Mouse (Mus musculus) myocyte (in vitro differentiated cells): Measurements from ENCODE around the gene Zfp324. TPM values are rescaled to one million over a fixed set of nuclear protein-coding genes. Genes with fewer than 3 reads are reported as not detected.
"Not testable (repeated sequence)": the region's sequence is repeated elsewhere in the genome, so short reads cannot be mapped to it uniquely, and the experiment has no call there.

Source experiments
- H3K27me3 ChIP-seq: one replicate; pipeline ENCODE4 v1.6.1; 2011; ENCODE audit not compliant: control insufficient read depth, insufficient read depth, insufficient read length
- H3K36me3 ChIP-seq: one replicate; pipeline ENCODE4 v1.6.1; 2011; ENCODE audit not compliant: control insufficient read depth, insufficient read depth
- H3K4me2 ChIP-seq: one replicate; pipeline ENCODE4 v1.6.1; 2011; ENCODE audit warnings: low read depth, control low read depth
- H3K4me3 ChIP-seq: one replicate; pipeline ENCODE4 v1.5.1; 2011; ENCODE audit warnings: mild to moderate bottlenecking, control low read depth, moderate library complexity
- H3K79me2 ChIP-seq: one replicate; pipeline ENCODE4 v1.6.1; 2011; ENCODE audit not compliant: control insufficient read depth, insufficient read depth
- H3ac ChIP-seq: one replicate; pipeline ENCODE4 v1.6.1; 2011; ENCODE audit not compliant: control insufficient read depth, insufficient read length
- CEBPB ChIP-seq: IDR thresholded peaks from 2 replicates; pipeline ENCODE4 v1.6.1; 2011; ENCODE audit warnings: mild to moderate bottlenecking, moderate library complexity; ENCODE audit not compliant: poor library complexity, insufficient read depth, severe bottlenecking
- E2F4 ChIP-seq: IDR thresholded peaks from one replicate; pipeline ENCODE4 v1.6.1; 2011; ENCODE audit warnings: mild to moderate bottlenecking, control low read depth, moderate library complexity; ENCODE audit not compliant: insufficient read depth
- MAX ChIP-seq: IDR thresholded peaks from one replicate; pipeline ENCODE4 v1.6.1; 2011; ENCODE audit warnings: low read depth, mild to moderate bottlenecking, control low read depth
- MYOD1 ChIP-seq, 3 experiments: IDR thresholded peaks; one replicate each; pipeline ENCODE4 v1.6.1; 2011; ENCODE audit warnings: control low read depth in 2 of 3, low read depth in 2 of 3, mild to moderate bottlenecking in 2 of 3, moderate library complexity in 1 of 3; ENCODE audit not compliant: insufficient read length in 2 of 3, control insufficient read depth in 1 of 3
- MYOG ChIP-seq, 3 experiments: IDR thresholded peaks; one replicate each; pipeline ENCODE4 v1.6.1; 2011; ENCODE audit warnings: control low read depth in 2 of 3, low read depth in 2 of 3, mild to moderate bottlenecking in 2 of 3; ENCODE audit not compliant: insufficient read length in 2 of 3, control insufficient read depth in 1 of 3, insufficient read depth in 1 of 3
- POLR2A ChIP-seq: IDR thresholded peaks from one replicate; pipeline ENCODE4 v1.6.1; 2011; ENCODE audit warnings: low read depth, mild to moderate bottlenecking, control low read depth, moderate library complexity; ENCODE audit not compliant: insufficient read length
- POLR2AphosphoS2 ChIP-seq: IDR thresholded peaks from one replicate; pipeline ENCODE4 v1.6.1; 2011; ENCODE audit warnings: low read depth, control low read depth; ENCODE audit not compliant: insufficient read length
- REST ChIP-seq: IDR thresholded peaks from one replicate; pipeline ENCODE4 v1.6.1; 2011; ENCODE audit warnings: mild to moderate bottlenecking, control low read depth, moderate library complexity; ENCODE audit not compliant: insufficient read depth, insufficient read length
- SRF ChIP-seq: IDR thresholded peaks from one replicate; pipeline ENCODE4 v1.6.1; 2011; ENCODE audit warnings: low read depth; ENCODE audit not compliant: control insufficient read depth, insufficient read length
- TCF12 ChIP-seq: IDR thresholded peaks from one replicate; pipeline ENCODE4 v1.6.1; 2011; ENCODE audit warnings: mild to moderate bottlenecking, control low read depth; ENCODE audit not compliant: poor library complexity, insufficient read depth, severe bottlenecking
- TCF3 ChIP-seq: IDR thresholded peaks from one replicate; pipeline ENCODE4 v1.6.1; 2011; ENCODE audit warnings: low read depth, control low read depth; ENCODE audit not compliant: insufficient read length
- USF1 ChIP-seq: IDR thresholded peaks from one replicate; pipeline ENCODE4 v1.6.1; 2011; ENCODE audit warnings: low read depth, mild to moderate bottlenecking, control low read depth, moderate library complexity
- polyA plus RNA-seq: library from polyadenylated mRNA; unstranded; fragments of >200 nt; fragmentation: generic; extraction: Trizol; gene quantifications from one replicate; pipeline ENCODE4 v1.2.1, GENCODE M21; 2012; ENCODE audit warnings: missing spikeins

The Zfp324 gene
- 1.9 TPM for polyA plus RNA-seq

DNA sequence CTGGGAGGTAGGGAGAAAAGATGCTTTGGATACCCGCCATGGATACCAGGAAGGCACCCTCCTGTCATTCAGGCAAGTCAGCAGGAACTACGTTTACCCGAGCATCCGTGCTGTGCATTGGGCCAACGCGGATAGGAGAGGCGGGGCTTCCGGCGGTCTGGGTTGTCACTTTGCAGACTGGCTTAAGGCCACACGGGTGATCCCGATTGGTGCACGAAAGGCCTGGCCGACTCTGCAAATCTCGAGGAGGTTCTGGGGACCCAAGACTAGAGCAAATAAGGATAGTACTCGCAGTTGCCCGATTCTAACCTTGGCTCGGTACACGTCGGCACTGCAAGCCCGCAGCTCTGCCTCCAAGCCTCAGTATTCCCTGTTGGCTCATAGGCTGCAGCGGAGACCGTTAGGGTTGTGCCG is at the start of gene Zfp324:
TSS of gene Zfp324 (plus strand) at position 161 of the 414 bp plus-strand sequence.
- Histone ChIP-seq H3K79me2 (peaks cover 5% of the 10 kb centered on the region), H3K27me3 (no peaks in the 10 kb centered on the region), H3ac (peak within 1 kb of the TSS; percentile 9), H3K4me3 (peak within 1 kb of the TSS; percentile 88), H3K36me3 (no peaks in the 10 kb centered on the region), H3K4me2 (peak within 1 kb of the TSS; percentile 96)
- TF ChIP-seq POLR2AphosphoS2 (peak; percentile 69), POLR2A (peak; percentile 75), USF1 (no peak)

- H3K4me2 ChIP-seq: peak overlapping the region; percentile 45
- H3K27me3 ChIP-seq: not testable (repeated sequence)
- peaks cover 22% of the 10 kb centered on the region for H3K79me2 ChIP-seq
Measured at GRCm38 (mm10) chr7:12920495-12920894, 45.1 kb upstream of the Zfp324 start.

GRCm38 (mm10) chr7:12921318-12921704 is 44.3 kb upstream of the Zfp324 start:
- H3K79me2 ChIP-seq: peaks cover 22% of the 10 kb centered on the region
- peaks cover 29% of the 10 kb centered on the region for H3K36me3 ChIP-seq
- H3K4me2 ChIP-seq: peak overlapping the region; percentile 81
- H3ac ChIP-seq: peak overlapping the region; percentile 53
- no peaks in the 10 kb centered on the region for H3K27me3 ChIP-seq
- no peak for TF ChIP-seq MYOD1 (IDR thresholded peaks at IDR 0.05; ENCODE audit: control insufficient read depth in 1 of 3, insufficient read length in 2 of 3, low read depth in 2 of 3)
- TF ChIP-seq SRF: no peak
- TF ChIP-seq TCF3: no peak
- no peak for TF ChIP-seq USF1
- no peak for TF ChIP-seq POLR2A
- no peak for TF ChIP-seq POLR2AphosphoS2
- TF ChIP-seq REST: no peak
- no peak for TF ChIP-seq CEBPB
- no peak for TF ChIP-seq MAX
- TF ChIP-seq MYOG (IDR thresholded peaks at IDR 0.05; ENCODE audit: control insufficient read depth in 1 of 3, insufficient read depth in 1 of 3, insufficient read length in 2 of 3, low read depth in 2 of 3): no peak
- no peak for TF ChIP-seq E2F4
- no peak for TF ChIP-seq TCF12
- peak overlapping the region; percentile 98 for H3K4me3 ChIP-seq

More at GRCm38 (mm10) chr7:12920495-12920894, 45.1 kb upstream of the Zfp324 start:
- H3K4me3 ChIP-seq: peak overlapping the region; percentile 98
- not testable (repeated sequence) for H3ac ChIP-seq
- peaks cover 21% of the 10 kb centered on the region for H3K36me3 ChIP-seq

GRCm38 (mm10) chr7:12921705-12922465 is 43.8 kb upstream of the Zfp324 start, which contains the start of gene Rps5:
Gene Rps5, plus strand, starts transcription at chr7:12922290.
- TF ChIP-seq POLR2AphosphoS2 (peak; percentile 87), TCF12 (no peak), CEBPB (no peak), POLR2A (peak; percentile 79), MYOD1 (IDR thresholded peaks at IDR 0.05; ENCODE audit: control insufficient read depth in 1 of 3, insufficient read length in 2 of 3, low read depth in 2 of 3) (no peak), REST (no peak), USF1 (no peak), E2F4 (no peak), TCF3 (no peak), SRF (peak; percentile 36), MAX (no peak), MYOG (IDR thresholded peaks at IDR 0.05; ENCODE audit: control insufficient read depth in 1 of 3, insufficient read depth in 1 of 3, insufficient read length in 2 of 3, low read depth in 2 of 3) (no peak)
- H3ac ChIP-seq: peak within 1 kb of the TSS; percentile 53
- peaks cover 32% of the 10 kb centered on the region for H3K36me3 ChIP-seq
- no peaks in the 10 kb centered on the region for H3K27me3 ChIP-seq
- H3K4me2 ChIP-seq: peak within 1 kb of the TSS; percentile 95
- peak within 1 kb of the TSS; percentile 98 for H3K4me3 ChIP-seq
- H3K79me2 ChIP-seq: peaks cover 22% of the 10 kb centered on the region

- peaks cover 22% of the 10 kb centered on the region for H3K79me2 ChIP-seq
- H3K27me3 ChIP-seq: no peaks in the 10 kb centered on the region
- peak overlapping the region; percentile 53 for H3ac ChIP-seq
- peak overlapping the region; percentile 98 for H3K4me3 ChIP-seq
- peak overlapping the region; percentile 95 for H3K4me2 ChIP-seq
- TF ChIP-seq TCF3 (no peak), CEBPB (no peak), REST (no peak), USF1 (no peak), MAX (no peak), MYOD1 (IDR thresholded peaks at IDR 0.05; ENCODE audit: control insufficient read depth in 1 of 3, insufficient read length in 2 of 3, low read depth in 2 of 3) (no peak), SRF (no peak), TCF12 (no peak), E2F4 (no peak), POLR2AphosphoS2 (no peak), MYOG (IDR thresholded peaks at IDR 0.05; ENCODE audit: control insufficient read depth in 1 of 3, insufficient read depth in 1 of 3, insufficient read length in 2 of 3, low read depth in 2 of 3) (no peak), POLR2A (no peak)
- H3K36me3 ChIP-seq: peaks cover 32% of the 10 kb centered on the region
Measured at GRCm38 (mm10) chr7:12922729-12923128, 42.9 kb upstream of the Zfp324 start.
